Mouse (Mus musculus): Measurements from ENCODE around the gene Chodl. TPM values are rescaled to one million over a fixed set of nuclear protein-coding genes. Genes with fewer than 3 reads are reported as not detected.

The Chodl gene
- polyA plus RNA-seq (2016; fragmentation: Nextera tagmentation; extraction: Ambion mirVana), result 0.72 and 1.5 TPM in 2 replicates

DNA sequence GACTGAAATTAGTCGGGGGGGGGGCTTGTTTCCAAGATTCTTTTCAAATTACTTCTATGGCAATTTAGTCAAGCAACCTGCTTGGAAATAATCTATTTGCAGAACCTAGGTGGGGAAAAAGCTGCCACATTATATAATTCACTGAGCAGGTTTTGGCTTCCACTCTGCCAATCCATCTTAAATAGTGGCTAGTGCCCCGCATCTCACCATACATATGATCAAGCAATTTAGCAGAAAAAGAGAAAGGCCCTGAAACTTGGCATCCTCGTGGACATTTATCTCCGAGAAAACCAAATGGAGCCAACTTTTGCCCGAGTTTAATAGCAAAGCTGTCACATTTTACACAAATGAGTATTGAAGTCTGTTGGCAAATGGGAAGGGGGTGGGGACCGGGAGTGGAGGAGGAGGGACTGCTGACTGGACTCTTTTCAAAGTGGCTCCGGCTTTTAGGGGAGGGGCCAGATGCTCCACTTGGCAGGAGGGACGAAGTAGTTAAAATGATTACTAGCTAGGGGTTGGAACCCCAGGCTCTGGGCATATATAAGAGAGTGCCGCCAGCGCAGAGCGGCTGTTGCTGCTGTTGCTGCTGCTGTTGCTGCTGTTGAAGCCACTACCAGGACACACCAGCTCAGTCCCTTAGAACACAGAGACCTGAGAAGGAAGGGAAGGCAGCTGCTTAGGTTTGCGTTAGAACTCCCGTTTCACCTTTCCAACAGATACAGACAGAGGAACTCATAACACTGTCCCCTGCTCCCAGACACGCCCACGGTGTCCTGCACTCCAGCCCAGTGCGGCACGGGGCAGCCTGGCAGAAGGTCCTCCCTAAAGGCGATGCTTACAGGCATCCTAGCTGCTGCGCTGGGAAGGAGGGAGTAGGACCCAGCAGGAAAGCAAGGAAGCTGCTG is at the start of gene Chodl:
Gene Chodl, plus strand, starts transcription at position 567 of the 905 bp plus-strand sequence.
- H3K4me1 ChIP-seq, result peaks cover 12% of the 10 kb centered on the region
- no peaks in the 10 kb centered on the region for H3K9me3 ChIP-seq (replicated peaks)
- WGBS, result 16% methylated on average over 19 of the region's 19 CpGs
- H3K27me3 ChIP-seq (ENCODE audit: low read depth, poor library complexity, severe bottlenecking), result peaks cover 11% of the 10 kb centered on the region
- H3K27ac ChIP-seq (replicated peaks), result peak within 1 kb of the TSS; percentile 58
- peak; percentile 47 for DNase-seq (ENCODE audit: low spot score)
- H3K4me3 ChIP-seq, result peak within 1 kb of the TSS; percentile 64
- no peaks in the 10 kb centered on the region for H3K36me3 ChIP-seq

DNA sequence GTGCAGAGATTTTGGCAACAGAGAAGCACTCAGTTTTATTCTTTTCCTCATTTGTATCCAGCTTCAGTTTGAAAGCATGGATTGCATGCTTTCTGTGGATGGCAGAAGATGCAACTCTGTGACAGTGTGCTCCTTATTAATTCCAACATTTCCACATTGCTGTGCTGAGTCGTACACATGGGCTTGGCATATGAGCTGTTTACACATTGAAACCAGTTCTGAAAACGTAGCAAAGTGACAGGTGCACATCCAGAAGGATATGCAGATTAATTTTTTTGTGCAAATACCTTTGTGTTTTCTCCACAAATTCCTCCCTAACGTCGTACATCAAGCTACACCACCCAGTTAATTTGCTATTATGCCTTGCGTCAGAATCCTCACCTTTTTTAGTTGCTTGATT is 8.1 kb upstream of the Chodl start:
- no peaks in the 10 kb centered on the region for H3K9me3 ChIP-seq (replicated peaks)
- no peaks in the 10 kb centered on the region for H3K4me1 ChIP-seq
- no peaks in the 10 kb centered on the region for H3K27me3 ChIP-seq (ENCODE audit: low read depth, poor library complexity, severe bottlenecking)
- H3K27ac ChIP-seq (replicated peaks), result no peak overlapping the region
- no peak overlapping the region for H3K4me3 ChIP-seq
- 84% methylated on average over 5 of the region's 5 CpGs for WGBS
- H3K36me3 ChIP-seq, result no peaks in the 10 kb centered on the region
- no peak for DNase-seq (ENCODE audit: low spot score)

DNA sequence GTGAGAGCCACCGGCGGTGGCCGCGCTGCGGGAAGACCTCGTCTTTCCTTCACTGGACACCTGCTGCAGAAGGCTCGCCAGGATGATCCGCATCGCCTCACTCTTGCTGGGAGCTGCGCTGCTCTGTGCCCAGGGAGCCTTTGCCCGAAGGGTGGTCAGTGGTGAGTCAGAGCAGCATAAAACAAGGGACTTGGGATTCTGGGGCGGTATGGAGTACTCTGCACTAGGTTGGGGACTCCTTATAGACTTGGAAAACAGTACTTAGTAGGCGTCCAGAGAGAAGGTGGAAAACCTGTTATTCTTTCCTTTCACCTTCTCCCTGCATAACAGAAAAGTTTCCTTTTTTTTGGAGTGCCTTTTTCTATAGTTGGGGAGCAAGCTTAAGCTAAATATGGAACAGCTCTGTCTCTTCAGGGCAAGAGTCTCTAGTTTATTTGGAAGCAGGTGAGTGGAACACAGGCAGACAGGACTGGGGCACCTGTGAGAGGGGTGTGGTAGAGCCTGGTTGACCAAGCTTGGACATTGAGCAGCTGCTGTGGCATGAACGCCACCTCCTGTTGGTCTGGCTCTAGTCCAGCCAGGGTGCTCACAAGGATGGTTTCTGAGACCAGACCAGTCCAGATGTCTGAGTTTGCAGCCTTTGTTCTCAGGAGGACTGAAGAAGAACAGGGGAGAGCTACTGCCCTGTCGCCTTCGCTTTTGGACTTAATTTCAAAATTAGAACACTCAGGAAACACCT is 708 bp downstream of the Chodl start:
- DNase-seq (ENCODE audit: low spot score), result peak; percentile 12
- Histone ChIP-seq H3K9me3 (replicated peaks) (no peaks in the 10 kb centered on the region), H3K4me1 (peaks cover 12% of the 10 kb centered on the region), H3K36me3 (no peaks in the 10 kb centered on the region), H3K4me3 (peak overlapping the region; percentile 64), H3K27me3 (ENCODE audit: low read depth, poor library complexity, severe bottlenecking) (peaks cover 11% of the 10 kb centered on the region), H3K27ac (replicated peaks) (peak overlapping the region; percentile 58)
- WGBS, result 11% methylated on average over 16 of the region's 16 CpGs

DNA sequence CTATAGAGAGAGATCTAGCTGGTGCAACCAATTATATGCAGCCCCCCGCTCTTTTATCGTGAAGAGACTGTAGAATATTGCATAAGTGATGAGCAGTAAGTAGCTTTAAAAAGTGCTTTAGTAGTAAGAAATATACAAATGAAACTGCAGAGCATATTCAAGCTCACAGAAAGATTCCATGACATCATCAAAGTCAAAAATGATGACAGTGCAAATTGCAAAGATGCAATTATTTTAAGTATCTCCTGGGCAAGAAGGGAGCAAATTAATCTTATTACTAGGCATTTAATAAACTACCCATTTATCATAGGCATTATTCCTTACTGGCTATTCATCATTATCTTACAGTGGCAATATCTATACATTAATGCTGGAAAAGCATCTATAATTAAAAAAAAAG is 3.5 kb downstream of the Chodl start:
- Histone ChIP-seq H3K27ac (replicated peaks) (no peak overlapping the region), H3K36me3 (no peaks in the 10 kb centered on the region), H3K9me3 (replicated peaks) (no peaks in the 10 kb centered on the region), H3K27me3 (ENCODE audit: low read depth, poor library complexity, severe bottlenecking) (peaks cover 11% of the 10 kb centered on the region), H3K4me1 (peaks cover 12% of the 10 kb centered on the region), H3K4me3 (no peak overlapping the region)
- WGBS, result 97% methylated on average over 2 of the region's 2 CpGs
- DNase-seq (ENCODE audit: low spot score), result no peak

DNA sequence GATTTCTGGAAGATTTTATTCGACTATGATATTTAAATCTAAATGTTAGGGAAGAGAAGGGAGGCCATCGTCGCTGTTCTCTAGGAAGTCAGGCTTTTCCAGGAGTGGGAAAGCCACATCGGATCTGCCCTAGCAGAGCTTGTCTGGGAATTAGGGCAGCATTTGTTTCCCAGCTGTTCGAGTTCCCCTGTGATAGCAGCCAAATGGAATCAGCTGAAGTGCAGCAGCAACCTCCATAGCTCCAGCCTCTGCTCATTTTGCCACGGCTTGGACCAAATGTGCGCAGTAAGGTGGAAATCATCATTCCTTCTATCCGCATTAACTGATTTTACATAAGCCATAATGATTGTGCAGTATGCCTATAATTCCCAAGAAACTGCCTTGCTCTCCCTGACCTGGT is 7.0 kb downstream of the Chodl start:
- Histone ChIP-seq H3K4me1 (no peaks in the 10 kb centered on the region), H3K9me3 (replicated peaks) (peaks cover 8% of the 10 kb centered on the region), H3K27ac (replicated peaks) (no peak overlapping the region), H3K27me3 (ENCODE audit: low read depth, poor library complexity, severe bottlenecking) (no peaks in the 10 kb centered on the region), H3K36me3 (no peaks in the 10 kb centered on the region), H3K4me3 (no peak overlapping the region)
- 83% methylated on average over 8 of the region's 8 CpGs for WGBS
- DNase-seq (ENCODE audit: low spot score), result no peak

DNA sequence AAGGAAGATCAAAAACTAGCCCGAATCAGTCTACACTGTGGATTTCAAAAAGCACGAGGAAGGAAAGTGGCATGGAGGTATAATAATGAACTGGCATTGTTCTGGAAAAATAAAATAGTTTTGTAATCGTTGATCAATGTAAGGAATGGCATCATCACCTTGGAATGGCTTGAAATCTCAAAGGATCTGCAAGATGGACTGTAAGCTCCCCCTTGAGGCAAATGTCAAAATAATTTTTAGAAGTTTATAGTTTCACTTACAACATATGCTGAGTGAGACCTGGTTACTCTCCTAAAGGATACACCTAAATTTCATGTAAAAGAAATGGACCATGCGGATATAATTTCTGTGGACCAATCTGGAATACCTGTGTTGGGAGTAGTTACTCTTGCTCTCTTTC is 19.6 kb downstream of the Chodl start:
- H3K27ac ChIP-seq (replicated peaks), result no peak overlapping the region
- no peaks in the 10 kb centered on the region for H3K36me3 ChIP-seq
- WGBS, result 89% methylated on average over 4 of the region's 4 CpGs
- H3K4me3 ChIP-seq, result no peak overlapping the region
- no peaks in the 10 kb centered on the region for H3K9me3 ChIP-seq (replicated peaks)
- no peaks in the 10 kb centered on the region for H3K4me1 ChIP-seq
- H3K27me3 ChIP-seq (ENCODE audit: low read depth, poor library complexity, severe bottlenecking), result no peaks in the 10 kb centered on the region
- no peak for DNase-seq (ENCODE audit: low spot score)

DNA sequence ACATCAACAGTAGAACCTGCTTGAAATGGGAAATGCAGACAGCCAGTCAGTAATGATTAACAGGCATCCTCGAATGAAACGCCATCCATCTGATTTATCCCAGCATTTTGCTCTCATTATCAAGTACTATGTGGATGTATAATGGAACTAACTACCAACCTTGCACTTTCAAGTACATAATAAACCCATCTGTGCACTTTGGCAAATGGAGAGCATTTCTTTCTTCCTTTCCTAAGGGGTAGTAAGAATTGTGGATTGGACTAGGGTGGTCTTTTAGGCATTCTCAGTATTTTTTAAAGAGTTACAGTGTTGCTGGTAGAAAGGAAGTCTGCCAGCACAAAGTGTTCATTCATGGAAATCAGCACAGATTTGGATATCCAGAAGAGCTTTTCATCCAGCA is 26.7 kb downstream of the Chodl start:
- no peaks in the 10 kb centered on the region for H3K4me1 ChIP-seq
- H3K27ac ChIP-seq (replicated peaks), result no peak overlapping the region
- no peak overlapping the region for H3K4me3 ChIP-seq
- 86% methylated on average over 2 of the region's 2 CpGs for WGBS
- no peaks in the 10 kb centered on the region for H3K27me3 ChIP-seq (ENCODE audit: low read depth, poor library complexity, severe bottlenecking)
- no peak for DNase-seq (ENCODE audit: low spot score)
- no peaks in the 10 kb centered on the region for H3K36me3 ChIP-seq
- no peaks in the 10 kb centered on the region for H3K9me3 ChIP-seq (replicated peaks)

DNA sequence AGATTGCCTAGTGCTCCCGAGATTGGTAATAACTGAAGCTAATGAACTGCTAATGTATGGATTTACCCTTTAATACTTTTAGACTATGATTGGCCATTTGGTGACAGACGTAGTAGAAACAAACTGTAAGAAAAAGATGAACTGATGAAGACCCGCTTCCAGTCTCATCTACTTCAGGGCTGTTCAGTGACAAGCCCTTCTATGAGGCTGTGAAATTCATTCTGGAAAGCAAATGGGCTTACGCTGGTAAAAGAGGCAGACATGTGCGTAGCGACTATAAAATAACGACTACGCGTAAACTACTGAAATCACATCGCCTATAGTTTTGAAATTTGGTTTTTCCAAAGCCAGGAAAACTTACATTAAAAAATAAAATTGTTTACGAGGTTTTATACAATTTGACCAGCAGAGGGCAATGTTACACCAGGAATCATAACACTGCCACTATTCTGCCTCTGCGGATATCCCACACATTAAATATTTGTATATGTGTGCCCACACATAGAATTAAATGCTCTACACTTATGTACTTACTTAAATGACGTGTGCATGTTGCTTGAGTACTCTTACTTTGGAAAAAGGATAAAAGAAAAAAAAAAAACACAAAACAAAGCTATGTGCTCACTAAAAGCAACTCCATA is 38.5 kb downstream of the Chodl start:
- WGBS, result 35% methylated on average over 13 of the region's 13 CpGs
- no peaks in the 10 kb centered on the region for H3K36me3 ChIP-seq
- no peak overlapping the region for H3K4me3 ChIP-seq
- no peaks in the 10 kb centered on the region for H3K27me3 ChIP-seq (ENCODE audit: low read depth, poor library complexity, severe bottlenecking)
- no peak for DNase-seq (ENCODE audit: low spot score)
- no peak overlapping the region for H3K27ac ChIP-seq (replicated peaks)
- H3K9me3 ChIP-seq (replicated peaks), result no peaks in the 10 kb centered on the region
- no peaks in the 10 kb centered on the region for H3K4me1 ChIP-seq

DNA sequence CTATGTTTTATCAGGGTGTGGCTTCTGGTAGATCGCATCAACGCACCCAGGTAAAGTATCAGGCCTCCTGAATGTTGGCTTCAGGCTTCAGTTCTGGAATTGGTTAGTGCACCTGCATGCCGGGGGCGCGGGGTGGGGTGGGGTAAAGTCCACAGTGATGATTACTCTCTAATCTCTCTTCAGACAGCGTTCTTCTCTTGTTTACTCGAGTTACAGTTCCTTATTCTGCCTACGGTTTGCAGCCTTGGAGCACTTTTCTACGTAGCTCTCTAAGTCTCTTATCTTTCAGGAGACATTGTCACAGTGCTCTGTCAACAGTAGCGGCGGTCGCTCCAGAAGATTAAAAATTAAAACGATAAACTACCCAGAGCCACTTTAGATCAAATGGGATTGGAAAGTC is 43.4 kb downstream of the Chodl start:
- H3K4me3 ChIP-seq, result no peak overlapping the region
- no peaks in the 10 kb centered on the region for H3K36me3 ChIP-seq
- DNase-seq (ENCODE audit: low spot score), result no peak
- 94% methylated on average over 13 of the region's 13 CpGs for whole genome bisulfite sequencing
- no peaks in the 10 kb centered on the region for H3K27me3 ChIP-seq (ENCODE audit: low read depth, poor library complexity, severe bottlenecking)
- H3K4me1 ChIP-seq, result peaks cover 6% of the 10 kb centered on the region
- no peaks in the 10 kb centered on the region for H3K9me3 ChIP-seq (replicated peaks)
- no peak overlapping the region for H3K27ac ChIP-seq (replicated peaks)

DNA sequence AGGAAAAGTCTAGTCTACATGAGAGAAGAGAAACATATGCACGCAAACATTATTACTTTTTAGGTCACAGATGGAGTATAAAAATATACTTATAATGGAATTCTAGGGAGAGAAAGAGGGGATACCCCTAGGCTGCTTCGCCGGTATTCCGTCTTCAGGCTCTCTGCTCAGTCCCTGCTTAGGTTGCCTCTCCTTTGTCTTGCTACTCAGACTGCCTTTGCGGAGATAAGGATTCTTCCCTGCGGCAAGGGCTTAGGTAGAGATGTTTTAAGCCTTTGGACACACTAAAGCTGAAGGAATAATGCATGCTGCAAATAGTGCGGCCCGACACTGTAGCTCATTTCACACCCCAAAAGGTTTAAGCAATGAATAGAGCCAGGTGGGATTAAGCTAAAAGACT is 45.6 kb downstream of the Chodl start:
- Histone ChIP-seq H3K4me1 (peaks cover 6% of the 10 kb centered on the region), H3K36me3 (no peaks in the 10 kb centered on the region), H3K27ac (replicated peaks) (no peak overlapping the region), H3K9me3 (replicated peaks) (no peaks in the 10 kb centered on the region), H3K27me3 (ENCODE audit: low read depth, poor library complexity, severe bottlenecking) (no peaks in the 10 kb centered on the region), H3K4me3 (no peak overlapping the region)
- DNase-seq (ENCODE audit: low spot score), result no peak
- WGBS, result 38% methylated on average over 8 of the region's 8 CpGs

All from midbrain, embryonic 10.5 days (tissue).